10 mouse cellular contexts compared by ENCODE assay signal in the genomic region with DNA sequence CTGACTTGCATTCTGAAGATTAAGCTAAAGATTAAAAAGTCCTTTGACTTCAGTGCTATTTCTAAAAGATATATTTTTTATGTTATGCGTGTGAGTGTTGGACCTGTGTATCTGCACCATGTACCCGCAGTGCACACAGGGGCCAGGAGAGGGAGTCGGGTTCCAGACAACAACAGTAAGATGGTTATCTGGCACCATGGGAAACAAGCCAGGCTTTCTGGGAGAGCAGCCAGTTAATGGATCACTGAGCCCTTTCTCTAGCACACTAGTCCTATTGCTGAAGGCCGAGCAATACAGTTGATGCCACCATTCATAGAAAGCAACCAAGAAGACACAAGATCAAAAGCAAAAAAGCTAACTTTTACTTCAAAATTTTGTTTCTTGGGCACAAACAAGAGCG.
A peak's percentile ranks its signal among the peaks of the same experiment; 100 is the strongest.
DNase-seq lines count a peak whose midpoint lies in the region; ATAC-seq lines count a peak whose summit lies in the region.
"Had no signal": no experiment of that assay in that cellular context is flagged by ENCODE, and none has a peak within 500 bp of the region (broad histone marks: within the 10 kb centered on the region; RNA-seq: fewer than 3 reads in every experiment).

No protein-coding gene starts in this region.

- no peak overlapping the region for H3K27ac ChIP-seq in liver, embryonic 11.5 days (ENCODE audit: low read depth, low read length)
- H3K27ac ChIP-seq: embryonic facial prominence, embryonic 15.5 days; macrophage had no signal

- H3K27me3 ChIP-seq in liver, embryonic 11.5 days (replicated peaks; ENCODE audit: control insufficient read depth, insufficient read depth, low read length): no peaks in the 10 kb centered on the region
- H3K27me3 ChIP-seq: embryonic facial prominence, embryonic 15.5 days had no signal

- no peak overlapping the region for H3K4me3 ChIP-seq in liver, embryonic 11.5 days (ENCODE audit: low read depth, low read length)
- H3K4me3 ChIP-seq: embryonic facial prominence, embryonic 15.5 days had no signal

- no peak for ATAC-seq in liver, embryonic 11.5 days (replicated peaks; ENCODE audit: low FRiP score)
- ATAC-seq in erythroid progenitor cell, adult 5-6 weeks (replicated peaks; ENCODE audit: low FRiP score, poor library complexity, severe bottlenecking): no peak

- H3K4me2 ChIP-seq in liver, embryonic 11.5 days: no peak overlapping the region
- H3K4me2 ChIP-seq: embryonic facial prominence, embryonic 15.5 days had no signal

- no peak overlapping the region for H3K9ac ChIP-seq in liver, embryonic 11.5 days (ENCODE audit: low read depth, low read length)
- H3K9ac ChIP-seq: embryonic facial prominence, embryonic 15.5 days had no signal

- DNase-seq in liver (peak; percentile 18), MN1 (ENCODE audit: low spot score) (peak; percentile 30)
- DNase-seq in liver, embryonic 11.5 days (ENCODE audit: low spot score): no peak
- DNase-seq in cerebellum, adult 18-20 months: peak; percentile 8 to 13
- DNase-seq in frontal cortex, postnatal 36 days (ENCODE audit: low spot score in 2 of 2): peak; percentile 21 to 34
- peak; percentile 34 to 45 for DNase-seq in layer of hippocampus, postnatal 36 days
- DNase-seq in ovary, postnatal 10 days (ENCODE audit: low spot score): peak; percentile 5

- 91% methylated on average over 5 of the region's 5 CpGs for WGBS in liver, embryonic 11.5 days

- H3K36me3 ChIP-seq in liver, embryonic 11.5 days (ENCODE audit: control insufficient read depth, insufficient read depth, low read length): no peaks in the 10 kb centered on the region
- H3K36me3 ChIP-seq: embryonic facial prominence, embryonic 15.5 days had no signal

- H3K4me1 ChIP-seq in liver, embryonic 11.5 days (replicated peaks; ENCODE audit: control insufficient read depth, insufficient read depth, low read length): no peaks in the 10 kb centered on the region
- H3K4me1 ChIP-seq: embryonic facial prominence, embryonic 15.5 days had no signal

- no peaks in the 10 kb centered on the region for H3K9me3 ChIP-seq in liver, embryonic 11.5 days (ENCODE audit: control insufficient read depth, low read length)
- H3K9me3 ChIP-seq: embryonic facial prominence, embryonic 15.5 days had no signal
